Mouse (Mus musculus) hindbrain, embryonic 10.5 days (tissue): ENCODE data around the gene Selp. TPM values are rescaled to one million over a fixed set of nuclear protein-coding genes. Genes with fewer than 3 reads are reported as not detected.

Experiments used
- DNase-seq: peaks from one replicate; pipeline ENCODE4 v3.0.0-alpha.2; 2017; ENCODE audit warnings: low spot score
- H3K27ac ChIP-seq: fragments of 300-500 bp; sonication (generic); 2 replicates; pipeline ENCODE4 v1.5.1; 2016; ENCODE audit warnings: mild to moderate bottlenecking, moderate library complexity
- H3K27me3 ChIP-seq: fragments of 300-500 bp; sonication (generic); 2 replicates; pipeline ENCODE4 v1.6.1; 2016; ENCODE audit warnings: mild to moderate bottlenecking; ENCODE audit not compliant: poor library complexity, insufficient read depth, severe bottlenecking
- H3K36me3 ChIP-seq: fragments of 300-500 bp; sonication (generic); 2 replicates; pipeline ENCODE4 v1.6.1; 2016; ENCODE audit warnings: mild to moderate bottlenecking, moderate library complexity
- H3K4me1 ChIP-seq: fragments of 300-500 bp; sonication (generic); replicated peaks from 2 replicates; pipeline ENCODE4 v1.6.1; 2016; ENCODE audit warnings: mild to moderate bottlenecking
- H3K4me3 ChIP-seq: fragments of 300-500 bp; sonication (generic); 2 replicates; pipeline ENCODE4 v1.5.1; 2016; ENCODE audit warnings: mild to moderate bottlenecking, moderate library complexity
- H3K9me3 ChIP-seq: fragments of 300-500 bp; sonication (generic); 2 replicates; pipeline ENCODE4 v1.6.1; 2016; ENCODE audit warnings: mild to moderate bottlenecking, moderate library complexity
- WGBS: fragments of 180-500 bp; shearing (Covaris S2); methylation state at CpG from one replicate; pipeline ENCODE4 v1.1.7; 2016; 5-methylcytosine and 5-hydroxymethylcytosine counted together
- polyA plus RNA-seq: library from polyadenylated mRNA; unstranded; fragments of >200 nt; fragmentation: Nextera tagmentation; extraction: Ambion mirVana; gene quantifications from 2 replicates; pipeline ENCODE4 v1.2.1, GENCODE M21; 2016

Selp gene
- polyA plus RNA-seq, 1 experiment from 2014 or later: not detected

- DNase-seq: no peak
- H3K27ac ChIP-seq: no peak overlapping the region
- H3K27me3 ChIP-seq: no peaks in the 10 kb centered on the region
- no peaks in the 10 kb centered on the region for H3K9me3 ChIP-seq
- H3K4me1 ChIP-seq: no peaks in the 10 kb centered on the region
- H3K4me3 ChIP-seq: no peak overlapping the region
- no peaks in the 10 kb centered on the region for H3K36me3 ChIP-seq
- WGBS: 80% methylated on average over 3 of the region's 3 CpGs
Measured at GRCm38 (mm10) chr1:164130013-164130412, 14.9 kb downstream of the Selp start.

- 80% methylated on average over 1 of the region's 1 CpGs for WGBS
- Histone ChIP-seq H3K27me3 (no peaks in the 10 kb centered on the region), H3K4me3 (no peak overlapping the region), H3K4me1 (no peaks in the 10 kb centered on the region), H3K36me3 (no peaks in the 10 kb centered on the region), H3K9me3 (no peaks in the 10 kb centered on the region), H3K27ac (no peak overlapping the region)
- DNase-seq: no peak
Measured at GRCm38 (mm10) chr1:164132609-164133008, 17.5 kb downstream of the Selp start.

- Histone ChIP-seq H3K4me3 (no peak overlapping the region), H3K9me3 (no peaks in the 10 kb centered on the region), H3K4me1 (no peaks in the 10 kb centered on the region), H3K27me3 (no peaks in the 10 kb centered on the region), H3K27ac (no peak overlapping the region), H3K36me3 (no peaks in the 10 kb centered on the region)
- 85% methylated on average over 6 of the region's 6 CpGs for WGBS
- DNase-seq: no peak
Measured at GRCm38 (mm10) chr1:164134101-164134500, 19.0 kb downstream of the Selp start.

GRCm38 (mm10) chr1:164135360-164135759 is 20.3 kb downstream of the Selp start:
- Histone ChIP-seq H3K27me3 (no peaks in the 10 kb centered on the region), H3K4me1 (no peaks in the 10 kb centered on the region), H3K27ac (no peak overlapping the region), H3K4me3 (no peak overlapping the region), H3K36me3 (no peaks in the 10 kb centered on the region), H3K9me3 (no peaks in the 10 kb centered on the region)
- WGBS: 75% methylated on average over 5 of the region's 5 CpGs
- no peak for DNase-seq

- no peak for DNase-seq
- no peaks in the 10 kb centered on the region for H3K27me3 ChIP-seq
- 84% methylated on average over 11 of the region's 11 CpGs for WGBS
- no peaks in the 10 kb centered on the region for H3K4me1 ChIP-seq
- H3K4me3 ChIP-seq: no peak overlapping the region
- no peaks in the 10 kb centered on the region for H3K9me3 ChIP-seq
- H3K27ac ChIP-seq: no peak overlapping the region
- H3K36me3 ChIP-seq: no peaks in the 10 kb centered on the region
Measured at GRCm38 (mm10) chr1:164135960-164136359, 20.9 kb downstream of the Selp start.

- no peaks in the 10 kb centered on the region for H3K4me1 ChIP-seq
- H3K27ac ChIP-seq: no peak overlapping the region
- no peaks in the 10 kb centered on the region for H3K9me3 ChIP-seq
- DNase-seq: no peak
- H3K27me3 ChIP-seq: no peaks in the 10 kb centered on the region
- WGBS: 82% methylated on average over 6 of the region's 6 CpGs
- no peaks in the 10 kb centered on the region for H3K36me3 ChIP-seq
- no peak overlapping the region for H3K4me3 ChIP-seq
Measured at GRCm38 (mm10) chr1:164136636-164137035, 21.6 kb downstream of the Selp start.

- no peaks in the 10 kb centered on the region for H3K9me3 ChIP-seq
- H3K36me3 ChIP-seq: no peaks in the 10 kb centered on the region
- no peak overlapping the region for H3K4me3 ChIP-seq
- no peaks in the 10 kb centered on the region for H3K27me3 ChIP-seq
- H3K4me1 ChIP-seq: no peaks in the 10 kb centered on the region
- DNase-seq: peak; percentile 76
- WGBS: 11% methylated on average over 5 of the region's 5 CpGs
- H3K27ac ChIP-seq: no peak overlapping the region
Measured at GRCm38 (mm10) chr1:164138365-164139130, 23.5 kb downstream of the Selp start.

- Histone ChIP-seq H3K27me3 (no peaks in the 10 kb centered on the region), H3K27ac (no peak overlapping the region), H3K4me3 (no peak overlapping the region), H3K4me1 (no peaks in the 10 kb centered on the region), H3K36me3 (no peaks in the 10 kb centered on the region), H3K9me3 (no peaks in the 10 kb centered on the region)
- no peak for DNase-seq
- WGBS: 73% methylated on average over 4 of the region's 4 CpGs
Measured at GRCm38 (mm10) chr1:164139464-164139863, 24.4 kb downstream of the Selp start.

- 93% methylated on average over 7 of the region's 7 CpGs for WGBS
- DNase-seq: no peak
- no peak overlapping the region for H3K4me3 ChIP-seq
- H3K4me1 ChIP-seq: peaks cover 7% of the 10 kb centered on the region
- H3K27ac ChIP-seq: no peak overlapping the region
- H3K27me3 ChIP-seq: no peaks in the 10 kb centered on the region
- no peaks in the 10 kb centered on the region for H3K9me3 ChIP-seq
- H3K36me3 ChIP-seq: no peaks in the 10 kb centered on the region
Measured at GRCm38 (mm10) chr1:164149083-164149482, 34.0 kb downstream of the Selp start.

- H3K27ac ChIP-seq: peak within 1 kb of the TSS; percentile 35; the same call in 1 of the 2 replicates
- peak; percentile 10 for DNase-seq
- H3K27me3 ChIP-seq: no peaks in the 10 kb centered on the region
- WGBS: 9% methylated on average over 16 of the region's 16 CpGs
- H3K9me3 ChIP-seq: no peaks in the 10 kb centered on the region
- peak within 1 kb of the TSS; percentile 29 for H3K4me3 ChIP-seq
- H3K4me1 ChIP-seq: peaks cover 7% of the 10 kb centered on the region
- H3K36me3 ChIP-seq: no peaks in the 10 kb centered on the region
Measured at GRCm38 (mm10) chr1:164151387-164152088, 36.5 kb downstream of the Selp start, which contains the start of gene F5. Gene F5 (plus strand): TSS chr1:164151838.

GRCm38 (mm10) chr1:164152836-164153235 is 37.8 kb downstream of the Selp start:
- 93% methylated on average over 5 of the region's 5 CpGs for WGBS
- Histone ChIP-seq H3K27ac (no peak overlapping the region), H3K4me1 (peaks cover 7% of the 10 kb centered on the region), H3K36me3 (no peaks in the 10 kb centered on the region), H3K9me3 (no peaks in the 10 kb centered on the region), H3K4me3 (no peak overlapping the region), H3K27me3 (no peaks in the 10 kb centered on the region)
- DNase-seq: no peak

GRCm38 (mm10) chr1:164154983-164155382 is 39.9 kb downstream of the Selp start:
- no peak overlapping the region for H3K4me3 ChIP-seq
- H3K4me1 ChIP-seq: peaks cover 7% of the 10 kb centered on the region
- no peak for DNase-seq
- no peaks in the 10 kb centered on the region for H3K9me3 ChIP-seq
- 85% methylated on average over 3 of the region's 3 CpGs for WGBS
- H3K36me3 ChIP-seq: no peaks in the 10 kb centered on the region
- no peaks in the 10 kb centered on the region for H3K27me3 ChIP-seq
- no peak overlapping the region for H3K27ac ChIP-seq

GRCm38 (mm10) chr1:164158571-164158970 is 43.5 kb downstream of the Selp start:
- Histone ChIP-seq H3K27ac (no peak overlapping the region), H3K4me3 (no peak overlapping the region), H3K9me3 (no peaks in the 10 kb centered on the region), H3K4me1 (no peaks in the 10 kb centered on the region), H3K36me3 (no peaks in the 10 kb centered on the region), H3K27me3 (no peaks in the 10 kb centered on the region)
- no peak for DNase-seq
- 82% methylated on average over 4 of the region's 4 CpGs for WGBS
